31 mouse cellular contexts compared by ENCODE assay signal in the genomic region with DNA sequence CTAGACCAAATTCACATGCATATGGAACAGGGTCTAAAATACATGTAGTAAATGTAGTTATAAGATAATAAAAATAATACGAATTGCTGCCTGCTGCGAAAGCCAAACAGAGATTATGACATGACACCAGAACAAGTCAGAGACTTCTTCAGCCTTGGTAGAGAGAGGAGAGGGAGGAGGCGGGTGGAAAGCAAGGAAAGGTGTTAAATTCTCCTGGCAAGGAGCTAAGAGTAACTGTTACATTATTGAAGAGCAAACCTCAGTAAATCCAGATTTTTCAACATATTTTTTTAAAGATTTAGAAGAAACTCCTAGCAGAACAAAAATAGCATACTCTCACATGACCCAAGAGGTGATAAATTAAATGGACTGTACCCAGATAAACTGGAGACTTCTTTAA.
"Had no signal": no experiment of that assay in that cellular context is flagged by ENCODE, and none has a peak within 500 bp of the region (broad histone marks: within the 10 kb centered on the region; RNA-seq: fewer than 3 reads in every experiment).

No protein-coding gene starts in this region.

- DNase-seq: left cerebral cortex, postnatal 4 days; liver; liver, embryonic 13.5 days; liver, postnatal 0 days; lung, adult 18-20 months; lung, adult 2 months; lung, embryonic 14.5 days; lung, postnatal 10 days; lung, postnatal 14 days; lung, postnatal 36 days; lung, postnatal 4 days; midbrain, embryonic 14.5 days had no signal

- H3K36me3 ChIP-seq: limb, embryonic 10.5 days; limb, embryonic 12.5 days; limb, embryonic 13.5 days; limb, embryonic 15.5 days; liver, embryonic 12.5 days; liver, embryonic 13.5 days; liver, embryonic 15.5 days; lung, embryonic 15.5 days; midbrain, embryonic 10.5 days; midbrain, embryonic 12.5 days; midbrain, embryonic 15.5 days had no signal

- H3K9me3 ChIP-seq: limb, embryonic 10.5 days; limb, embryonic 12.5 days; limb, embryonic 13.5 days; limb, embryonic 15.5 days; liver, embryonic 12.5 days; liver, embryonic 13.5 days; liver, embryonic 15.5 days; lung, embryonic 15.5 days; midbrain, embryonic 10.5 days; midbrain, embryonic 12.5 days; midbrain, embryonic 15.5 days had no signal

- H3K9ac ChIP-seq: limb, embryonic 12.5 days; limb, embryonic 13.5 days; limb, embryonic 15.5 days; liver, embryonic 12.5 days; liver, embryonic 13.5 days; liver, embryonic 14.5 days; liver, embryonic 15.5 days; liver, postnatal 0 days; lung, embryonic 14.5 days; lung, embryonic 15.5 days; midbrain, embryonic 12.5 days; midbrain, embryonic 15.5 days had no signal

- H3K4me3 ChIP-seq: left cerebral cortex, adult 2 months; limb, embryonic 10.5 days; limb, embryonic 12.5 days; limb, embryonic 13.5 days; limb, embryonic 15.5 days; liver, embryonic 12.5 days; liver, embryonic 13.5 days; liver, embryonic 15.5 days; lung, embryonic 15.5 days; megakaryocyte, embryonic 14.5 days; midbrain, embryonic 10.5 days; midbrain, embryonic 12.5 days; midbrain, embryonic 15.5 days; myocyte had no signal

- ATAC-seq: liver, embryonic 12.5 days; liver, postnatal 0 days; lung, postnatal 0 days; midbrain, embryonic 15.5 days; midbrain, embryonic 16.5 days had no signal

- H3K27ac ChIP-seq: left cerebral cortex, adult 2 months; limb, embryonic 10.5 days; limb, embryonic 12.5 days; limb, embryonic 13.5 days; limb, embryonic 15.5 days; liver, embryonic 12.5 days; liver, embryonic 13.5 days; liver, embryonic 14.5 days; liver, embryonic 15.5 days; lung, embryonic 15.5 days; macrophage; midbrain, embryonic 10.5 days; midbrain, embryonic 12.5 days; midbrain, embryonic 15.5 days had no signal

- H3K4me1 ChIP-seq: limb, embryonic 10.5 days; limb, embryonic 12.5 days; limb, embryonic 13.5 days; limb, embryonic 15.5 days; liver, embryonic 12.5 days; liver, embryonic 13.5 days; liver, embryonic 15.5 days; lung, embryonic 15.5 days; megakaryocyte, embryonic 14.5 days; midbrain, embryonic 10.5 days; midbrain, embryonic 12.5 days; midbrain, embryonic 15.5 days had no signal

- H3K4me2 ChIP-seq: limb, embryonic 12.5 days; limb, embryonic 13.5 days; limb, embryonic 15.5 days; liver, embryonic 11.5 days; liver, embryonic 12.5 days; liver, embryonic 13.5 days; liver, embryonic 15.5 days; lung, embryonic 14.5 days; lung, embryonic 15.5 days; midbrain, embryonic 11.5 days; midbrain, embryonic 12.5 days; midbrain, embryonic 15.5 days had no signal

- H3K27me3 ChIP-seq: limb, embryonic 12.5 days; limb, embryonic 13.5 days; limb, embryonic 15.5 days; liver, embryonic 12.5 days; liver, embryonic 13.5 days; liver, embryonic 15.5 days; lung, embryonic 15.5 days; megakaryocyte, embryonic 14.5 days; midbrain, embryonic 12.5 days; midbrain, embryonic 15.5 days had no signal
